Mouse (Mus musculus): Measurements from ENCODE around the gene Tpk1. TPM values are rescaled to one million over a fixed set of nuclear protein-coding genes. Genes with fewer than 3 reads are reported as not detected.
A peak's percentile ranks its signal among the peaks of the same experiment; 100 is the strongest.

Tpk1 gene
- polyA plus RNA-seq, 1 experiment from 2014 or later = 8.2 TPM

- DNase-seq (ENCODE audit: low spot score) (peak; percentile 24), ATAC-seq (ENCODE audit: low read depth) (no peak)
- no peak overlapping the region for H3K9ac ChIP-seq (ENCODE audit: low read depth, low read length)
- H3K4me1 ChIP-seq (ENCODE audit: control insufficient read depth, insufficient read depth, low read length) = no peaks in the 10 kb centered on the region
- no peak overlapping the region for H3K27ac ChIP-seq (replicated peaks; ENCODE audit: low read depth, low read length)
- no peak overlapping the region for H3K4me2 ChIP-seq (ENCODE audit: low read depth, low read length)
- 29% methylated on average over 5 of the region's 5 CpGs for WGBS
- no peaks in the 10 kb centered on the region for H3K9me3 ChIP-seq (ENCODE audit: control insufficient read depth, low read length)
- no peak overlapping the region for H3K4me3 ChIP-seq (ENCODE audit: low read depth, low read length)
- H3K27me3 ChIP-seq (replicated peaks; ENCODE audit: control insufficient read depth, insufficient read depth, low read length) = no peaks in the 10 kb centered on the region
- no peaks in the 10 kb centered on the region for H3K36me3 ChIP-seq (ENCODE audit: control insufficient read depth, insufficient read depth, low read length)
Measured at GRCm38 (mm10) chr6:43295908-43296307, 370.2 kb downstream of the Tpk1 start.
